Mouse (Mus musculus): ENCODE results near the gene Zfc3h1. TPM values are rescaled to one million over a fixed set of nuclear protein-coding genes. Genes with fewer than 3 reads are reported as not detected.

Gene Zfc3h1
- polyA plus RNA-seq, 1 experiment from 2014 or later: 18.6 TPM

- 0 out of 2 replicates have a peak, but pooled peaks cover 3% of the 10 kb centered on the region for H3K36me3 ChIP-seq
- ATAC-seq (ENCODE audit: borderline replicate concordance, extremely low read depth, low FRiP score, low TSS enrichment): no peak
- WGBS: 83% methylated on average over 6 of the region's 7 CpGs
- H3K27me3 ChIP-seq: no peaks in the 10 kb centered on the region
- no peak overlapping the region for H3K9ac ChIP-seq
- no peak overlapping the region for H3K4me3 ChIP-seq
- no peaks in the 10 kb centered on the region for H3K9me3 ChIP-seq
- no peak overlapping the region for H3K4me2 ChIP-seq
- H3K27ac ChIP-seq: no peak overlapping the region
- no peaks in the 10 kb centered on the region; the same call in 1 of the 2 replicates for H3K4me1 ChIP-seq
These were observed 28.7 kb upstream of the Zfc3h1 start for GRCm38 (mm10) chr10:115356106-115356505.

- no peaks in the 10 kb centered on the region for H3K9me3 ChIP-seq
- H3K9ac ChIP-seq: no peak overlapping the region
- no peak overlapping the region for H3K27ac ChIP-seq
- H3K36me3 ChIP-seq: 0 out of 2 replicates have a peak, but pooled peaks cover 3% of the 10 kb centered on the region
- 91% methylated on average over 17 of the region's 17 CpGs for WGBS
- no peak overlapping the region for H3K4me3 ChIP-seq
- no peak for ATAC-seq (ENCODE audit: borderline replicate concordance, extremely low read depth, low FRiP score, low TSS enrichment)
- no peaks in the 10 kb centered on the region for H3K27me3 ChIP-seq
- peaks cover 6% of the 10 kb centered on the region; the same call in 1 of the 2 replicates for H3K4me1 ChIP-seq
- no peak overlapping the region for H3K4me2 ChIP-seq
These were observed 26.4 kb upstream of the Zfc3h1 start for GRCm38 (mm10) chr10:115358216-115358919.

DNA sequence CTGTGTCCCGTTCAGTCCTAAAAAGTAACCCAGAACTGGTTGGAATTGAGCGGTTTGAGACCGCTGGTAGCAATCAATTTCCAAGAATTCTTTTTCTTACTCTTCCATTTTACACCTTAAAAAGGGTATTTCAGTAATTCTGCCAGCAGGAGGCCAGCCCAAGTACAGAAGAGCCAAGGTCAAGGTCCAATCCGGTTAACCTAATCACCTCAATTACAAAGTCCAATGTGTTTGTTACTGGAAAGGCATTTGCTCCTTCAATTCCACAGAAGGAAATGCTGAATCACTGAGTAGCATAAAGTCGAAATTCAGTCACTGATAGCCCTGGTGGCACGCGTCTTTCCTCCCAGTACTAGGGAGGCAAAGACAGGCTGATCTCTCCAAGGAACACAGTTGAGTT, 25.7 kb upstream of the Zfc3h1 start:
- Histone ChIP-seq H3K4me1 (peaks cover 6% of the 10 kb centered on the region; the same call in 1 of the 2 replicates), H3K4me3 (no peak overlapping the region), H3K27ac (no peak overlapping the region), H3K9me3 (no peaks in the 10 kb centered on the region), H3K4me2 (no peak overlapping the region), H3K9ac (no peak overlapping the region), H3K27me3 (no peaks in the 10 kb centered on the region), H3K36me3 (0 out of 2 replicates have a peak, but pooled peaks cover 3% of the 10 kb centered on the region)
- no peak for ATAC-seq (ENCODE audit: borderline replicate concordance, extremely low read depth, low FRiP score, low TSS enrichment)
- WGBS: 86% methylated on average over 7 of the region's 7 CpGs

DNA sequence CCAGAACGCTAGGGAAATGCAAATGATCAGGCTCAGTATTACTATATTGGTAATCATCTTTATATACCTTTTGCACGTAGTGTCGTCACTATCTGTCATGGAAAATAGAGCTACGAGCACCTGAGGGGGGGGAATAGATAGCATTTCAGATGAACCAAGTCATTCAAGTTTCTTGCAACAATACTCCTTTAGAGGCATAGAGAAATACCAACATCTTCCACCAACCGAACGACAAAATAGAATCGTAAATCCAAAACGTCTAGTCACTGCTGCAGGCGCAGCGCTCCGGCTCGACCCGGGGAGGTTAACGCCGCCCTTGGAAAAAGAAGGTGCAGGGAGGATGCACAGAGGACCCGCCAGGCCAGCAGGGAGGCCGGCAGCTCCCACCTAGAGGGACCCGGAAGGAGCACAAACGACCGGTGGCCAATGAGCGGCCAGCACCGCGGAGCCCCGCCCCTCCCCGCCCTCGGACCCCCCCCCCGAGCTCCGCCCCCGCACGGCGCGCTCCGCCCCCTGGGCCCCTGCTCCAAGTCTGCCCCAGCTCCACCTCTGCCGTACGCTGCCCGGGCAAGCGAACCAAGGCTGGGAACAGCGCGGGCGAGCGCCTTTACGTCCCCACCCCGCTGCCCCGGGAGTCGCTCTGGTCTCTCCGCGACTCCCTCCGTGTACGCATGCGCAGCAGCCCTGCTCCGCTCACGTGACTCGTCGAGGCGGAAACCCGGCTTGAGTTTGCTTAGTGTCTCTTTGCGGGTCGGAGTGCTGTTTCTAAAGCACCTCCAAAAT, 22.7 kb upstream of the Zfc3h1 start, which contains the start of gene Tmem19:
Tmem19 (minus strand) TSS at position 662 of the 783 bp plus-strand sequence.
- ATAC-seq (ENCODE audit: borderline replicate concordance, extremely low read depth, low FRiP score, low TSS enrichment): peak; percentile 100
- H3K9ac ChIP-seq: peak within 1 kb of the TSS; percentile 58
- no peaks in the 10 kb centered on the region for H3K27me3 ChIP-seq
- peak within 1 kb of the TSS; percentile 81 for H3K4me2 ChIP-seq
- H3K4me1 ChIP-seq: peaks cover 6% of the 10 kb centered on the region; the same call in 1 of the 2 replicates
- H3K27ac ChIP-seq: peak within 1 kb of the TSS; percentile 97
- peak within 1 kb of the TSS; percentile 62 for H3K4me3 ChIP-seq
- H3K9me3 ChIP-seq: no peaks in the 10 kb centered on the region
- H3K36me3 ChIP-seq: no peaks in the 10 kb centered on the region
- WGBS: under 1% methylated on average over 57 of the region's 58 CpGs

DNA sequence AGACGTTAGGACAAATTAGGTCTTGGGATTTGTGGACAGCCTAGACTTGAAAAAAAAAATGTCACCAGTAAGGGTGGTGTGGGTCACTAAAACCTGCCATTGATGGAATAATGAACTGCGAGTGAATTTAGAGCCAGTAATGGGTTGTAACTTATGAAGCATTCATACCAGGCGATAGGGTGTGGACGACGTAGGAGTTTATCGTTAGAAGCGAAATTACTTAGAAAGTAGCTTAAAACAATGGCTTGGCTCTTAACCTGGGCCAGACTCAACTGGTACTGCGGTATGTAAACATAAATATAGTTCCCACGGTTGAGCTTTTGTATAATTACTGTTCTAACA, 22.2 kb upstream of the Zfc3h1 start:
- WGBS: 3% methylated on average over 9 of the region's 9 CpGs
- H3K27ac ChIP-seq: peak overlapping the region; percentile 97
- H3K4me2 ChIP-seq: peak overlapping the region; percentile 81
- peak; percentile 11; the same call in 1 of the 2 replicates for ATAC-seq (ENCODE audit: borderline replicate concordance, extremely low read depth, low FRiP score, low TSS enrichment)
- peaks cover 6% of the 10 kb centered on the region; the same call in 1 of the 2 replicates for H3K4me1 ChIP-seq
- H3K9ac ChIP-seq: peak overlapping the region; percentile 49
- H3K36me3 ChIP-seq: no peaks in the 10 kb centered on the region
- no peaks in the 10 kb centered on the region for H3K27me3 ChIP-seq
- peak overlapping the region; percentile 62 for H3K4me3 ChIP-seq
- no peaks in the 10 kb centered on the region for H3K9me3 ChIP-seq

GRCm38 (mm10) chr10:115363151-115363550, 21.6 kb upstream of the Zfc3h1 start:
- Histone ChIP-seq H3K27ac (0 out of 2 replicates have a peak overlapping the region, but pooled peaks have one; percentile 97), H3K36me3 (no peaks in the 10 kb centered on the region), H3K27me3 (no peaks in the 10 kb centered on the region), H3K4me3 (peak overlapping the region; percentile 62), H3K4me2 (peak overlapping the region; percentile 81), H3K4me1 (peaks cover 6% of the 10 kb centered on the region; the same call in 1 of the 2 replicates), H3K9ac (no peak overlapping the region), H3K9me3 (no peaks in the 10 kb centered on the region)
- no peak for ATAC-seq (ENCODE audit: borderline replicate concordance, extremely low read depth, low FRiP score, low TSS enrichment)
- 73% methylated on average over 4 of the region's 4 CpGs for WGBS

DNA sequence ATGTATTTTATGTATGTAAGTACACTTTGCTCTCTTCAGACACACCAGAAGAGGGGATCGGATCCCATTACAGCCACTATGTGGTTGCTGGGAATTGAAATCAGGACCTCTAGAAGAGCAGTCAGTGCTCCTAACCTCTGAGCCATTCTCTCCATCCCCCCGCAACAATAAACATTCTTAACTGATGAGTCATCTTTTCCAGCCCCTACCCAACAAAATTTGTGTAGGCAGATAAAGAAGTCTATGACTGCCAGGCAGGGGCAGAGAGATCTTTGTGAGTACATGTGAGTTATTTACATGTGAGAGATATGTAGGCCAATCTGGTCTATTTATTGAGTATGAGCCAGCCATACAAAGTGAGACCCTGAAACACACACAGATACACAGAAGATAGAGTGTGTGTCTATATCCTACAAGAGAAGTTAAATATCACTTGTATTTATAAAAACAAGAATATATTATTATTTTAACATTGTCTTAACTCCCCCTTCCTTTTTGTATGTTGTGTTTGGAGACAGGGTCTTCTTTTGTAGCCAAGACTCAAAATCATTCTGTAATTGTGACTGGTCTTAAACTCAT, 3.2 kb upstream of the Zfc3h1 start:
- WGBS: 76% methylated on average over 2 of the region's 2 CpGs
- Histone ChIP-seq H3K36me3 (no peaks in the 10 kb centered on the region), H3K27ac (no peak overlapping the region), H3K9me3 (no peaks in the 10 kb centered on the region), H3K4me1 (peaks cover 14% of the 10 kb centered on the region), H3K9ac (no peak overlapping the region), H3K27me3 (no peaks in the 10 kb centered on the region), H3K4me3 (no peak overlapping the region), H3K4me2 (no peak overlapping the region)
- ATAC-seq (ENCODE audit: borderline replicate concordance, extremely low read depth, low FRiP score, low TSS enrichment): no peak

DNA sequence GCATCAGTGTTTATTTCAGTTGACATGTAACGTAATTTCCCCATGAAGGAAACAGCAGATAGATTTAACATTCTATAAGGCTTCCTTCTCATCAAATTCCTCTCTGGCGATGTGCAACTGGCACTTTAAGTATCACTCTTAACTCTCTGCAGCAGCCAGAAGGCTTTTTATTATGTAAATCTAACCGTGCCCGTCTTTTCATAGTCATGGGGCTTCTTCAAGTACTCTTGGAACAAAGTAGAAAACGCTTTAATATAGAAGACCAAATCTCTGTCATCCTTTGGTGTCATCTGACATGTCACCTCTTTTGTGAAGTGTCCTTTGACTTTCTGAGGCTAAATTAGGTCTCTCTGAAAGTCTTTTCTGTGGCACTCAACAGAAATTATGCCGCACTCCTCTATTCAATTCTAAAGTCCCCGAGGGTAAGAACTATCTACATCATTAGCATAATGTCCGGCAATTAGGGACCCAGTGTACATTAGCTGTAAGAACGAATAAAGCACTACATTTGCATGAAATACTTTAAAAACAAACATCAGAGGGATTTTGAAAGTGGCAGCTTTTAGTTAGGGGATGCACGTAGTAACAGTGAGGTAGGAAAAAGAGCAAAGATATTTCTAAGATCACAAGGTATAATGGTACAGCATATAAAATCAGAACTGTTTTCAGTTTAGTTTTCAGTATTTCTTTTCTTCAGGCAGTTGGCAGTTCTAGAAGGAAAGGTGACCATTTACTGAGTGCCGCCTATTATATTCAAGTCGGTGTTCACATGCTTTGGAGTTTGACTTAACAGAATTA, 1.7 kb upstream of the Zfc3h1 start:
- H3K4me2 ChIP-seq: peak overlapping the region; percentile 59
- 22% methylated on average over 12 of the region's 12 CpGs for WGBS
- ATAC-seq (ENCODE audit: borderline replicate concordance, extremely low read depth, low FRiP score, low TSS enrichment): no peak

GRCm38 (mm10) chr10:115383644-115384220, 1.0 kb upstream of the Zfc3h1 start:
- H3K9me3 ChIP-seq: no peaks in the 10 kb centered on the region
- WGBS: 1% methylated on average over 15 of the region's 15 CpGs
- H3K4me3 ChIP-seq: peak overlapping the region; percentile 90
- H3K36me3 ChIP-seq: 0 out of 2 replicates have a peak, but pooled peaks cover 3% of the 10 kb centered on the region
- no peaks in the 10 kb centered on the region for H3K27me3 ChIP-seq
- peak overlapping the region; percentile 99 for H3K27ac ChIP-seq
- peak overlapping the region; percentile 59 for H3K4me2 ChIP-seq
- H3K4me1 ChIP-seq: peaks cover 29% of the 10 kb centered on the region
- H3K9ac ChIP-seq: peak overlapping the region; percentile 85
- no peak for ATAC-seq (ENCODE audit: borderline replicate concordance, extremely low read depth, low FRiP score, low TSS enrichment)

More for the DNA sequence above, 1.7 kb upstream of the Zfc3h1 start:
- 0 out of 2 replicates have a peak, but pooled peaks cover 2% of the 10 kb centered on the region for H3K36me3 ChIP-seq
- peak overlapping the region; percentile 99; the same call in 1 of the 2 replicates for H3K27ac ChIP-seq
- no peaks in the 10 kb centered on the region for H3K9me3 ChIP-seq
- H3K9ac ChIP-seq: peak overlapping the region; percentile 85
- H3K27me3 ChIP-seq: no peaks in the 10 kb centered on the region
- peak overlapping the region; percentile 90 for H3K4me3 ChIP-seq
- peaks cover 23% of the 10 kb centered on the region for H3K4me1 ChIP-seq

GRCm38 (mm10) chr10:115385018-115386002, 551 bp downstream of the Zfc3h1 start:
- Histone ChIP-seq H3K9ac (peak overlapping the region; percentile 93), H3K9me3 (no peaks in the 10 kb centered on the region), H3K36me3 (0 out of 2 replicates have a peak, but pooled peaks cover 6% of the 10 kb centered on the region), H3K4me2 (peak overlapping the region; percentile 59), H3K4me3 (peak overlapping the region; percentile 90), H3K4me1 (peaks cover 29% of the 10 kb centered on the region), H3K27ac (peak overlapping the region; percentile 99), H3K27me3 (no peaks in the 10 kb centered on the region)
- peak; percentile 17 for ATAC-seq (ENCODE audit: borderline replicate concordance, extremely low read depth, low FRiP score, low TSS enrichment)
- under 1% methylated on average over 93 of the region's 101 CpGs for WGBS

Data from lung, embryonic 15.5 days (tissue).